8 mouse cellular contexts compared by ENCODE assay signal in genomic region chr13:81426896-81427755, GRCm38 (mm10).
DNase-seq lines count a peak whose midpoint lies in the region; ATAC-seq and TF ChIP-seq lines count a peak whose summit lies in the region.
"Had no signal": no experiment of that assay in that cellular context is flagged by ENCODE, and none has a peak within 500 bp of the region (broad histone marks: within the 10 kb centered on the region; RNA-seq: fewer than 3 reads in every experiment).

No protein-coding gene starts in this region.

- H3K27ac ChIP-seq in thymus, adult 2 months (ENCODE audit: control insufficient read depth, insufficient read depth, low read length): no peak overlapping the region
- no peak overlapping the region for H3K27ac ChIP-seq in embryonic facial prominence, embryonic 10.5 days (replicated peaks)
- no peak overlapping the region for H3K27ac ChIP-seq in liver, embryonic 14.5 days

- WGBS in thymus, adult 2 months: 75% methylated on average over 15 of the region's 15 CpGs
- 76% methylated on average over 15 of the region's 15 CpGs for WGBS in embryonic facial prominence, embryonic 10.5 days
- 53% methylated on average over 15 of the region's 15 CpGs for WGBS in liver, embryonic 14.5 days (ENCODE audit: insufficient replicate concordance)

- H3K9ac ChIP-seq in liver, embryonic 14.5 days (replicated peaks): no peak overlapping the region

- H3K9me3 ChIP-seq in embryonic facial prominence, embryonic 10.5 days: no peaks in the 10 kb centered on the region
- H3K9me3 ChIP-seq in liver, embryonic 14.5 days (ENCODE audit: control insufficient read depth, low read length): no peaks in the 10 kb centered on the region

- H3K36me3 ChIP-seq in thymus, adult 2 months (ENCODE audit: control insufficient read depth, insufficient read depth, low read length): no peaks in the 10 kb centered on the region
- peaks cover 11% of the 10 kb centered on the region; the same call in 1 of the 2 replicates for H3K36me3 ChIP-seq in embryonic facial prominence, embryonic 10.5 days (replicated peaks)
- no peaks in the 10 kb centered on the region for H3K36me3 ChIP-seq in liver, embryonic 14.5 days (replicated peaks; ENCODE audit: control insufficient read depth, insufficient read depth, low read depth)

- peak; percentile 54 for ATAC-seq in inflammation-experienced regulatory T-cells, adult 6 months
- ATAC-seq in liver, embryonic 14.5 days (ENCODE audit: insufficient read depth): no peak

- TF ChIP-seq CTCF in thymus, adult 2 months (IDR thresholded peaks at IDR 0.05; ENCODE audit: borderline replicate concordance, control insufficient read depth, extremely low read depth, insufficient read depth, low read length, poor library complexity): no peak
- TF ChIP-seq CTCF in liver, embryonic 14.5 days (IDR thresholded peaks at IDR 0.05; ENCODE audit: low read depth): peak; percentile 68

- no peaks in the 10 kb centered on the region for H3K4me1 ChIP-seq in thymus, adult 2 months (replicated peaks; ENCODE audit: control insufficient read depth, insufficient read depth, low read length)
- H3K4me1 ChIP-seq in embryonic facial prominence, embryonic 10.5 days: peaks cover 7% of the 10 kb centered on the region; the same call in 1 of the 2 replicates
- H3K4me1 ChIP-seq in liver, embryonic 14.5 days (replicated peaks; ENCODE audit: control insufficient read depth in 2 of 2, insufficient read depth in 2 of 2, low read length in 1 of 2): no peaks in the 10 kb centered on the region

- H3K4me3 ChIP-seq in thymus, adult 2 months (ENCODE audit: control insufficient read depth, insufficient read depth, low read length): no peak overlapping the region
- H3K4me3 ChIP-seq in embryonic facial prominence, embryonic 10.5 days: no peak overlapping the region
- H3K4me3 ChIP-seq in liver, embryonic 14.5 days (ENCODE audit: insufficient read depth in 1 of 2, low read depth in 2 of 2, low read length in 2 of 2): no peak overlapping the region
- H3K4me3 ChIP-seq: myocyte had no signal

- H3K4me2 ChIP-seq in liver, embryonic 14.5 days (ENCODE audit: low read depth): no peak overlapping the region

- no peaks in the 10 kb centered on the region for H3K27me3 ChIP-seq in thymus, adult 2 months (ENCODE audit: control insufficient read depth, insufficient read depth, low read length)
- no peaks in the 10 kb centered on the region for H3K27me3 ChIP-seq in embryonic facial prominence, embryonic 10.5 days (replicated peaks; ENCODE audit: low read depth, poor library complexity, severe bottlenecking)
- no peaks in the 10 kb centered on the region for H3K27me3 ChIP-seq in liver, embryonic 14.5 days (ENCODE audit: control insufficient read depth, insufficient read depth, low read length)

- TF ChIP-seq POLR2A in thymus, adult 2 months (IDR thresholded peaks at IDR 0.05; ENCODE audit: control insufficient read depth, extremely low read depth, insufficient read depth, low read length, poor library complexity): no peak

- no peak for TF ChIP-seq EP300 in liver, embryonic 14.5 days (IDR thresholded peaks at IDR 0.05; ENCODE audit: low read depth)

- peak; percentile 41 for DNase-seq in thymus, adult 2 months
- DNase-seq in thymus, adult 18-20 months: no peak
- DNase-seq in adrenal gland, postnatal 14 days: peak; percentile 70
- peak; percentile 62 for DNase-seq in embryonic facial prominence, embryonic 10.5 days (ENCODE audit: low spot score)
- peak in 1 of 3 experiments; percentile 6 for DNase-seq in liver, embryonic 14.5 days (ENCODE audit: low read depth in 3 of 3, low spot score in 3 of 3)
- DNase-seq in retina, embryonic 14.5 days (ENCODE audit: low spot score): peak; percentile 82

Comparison
In these comparisons a context has a peak if more than half of its experiments do, and no peak if none do; other contexts are left out.
1. DNase-seq: peak in thymus, adult 2 months (single experiment), adrenal gland, postnatal 14 days (single experiment), embryonic facial prominence, embryonic 10.5 days (single experiment) and retina, embryonic 14.5 days (single experiment); none in thymus, adult 18-20 months (0 of 2).